10 mouse cellular contexts compared by ENCODE assay signal in genomic region chr4:66828686-66829085, GRCm38 (mm10). TPM values are rescaled to one million over a fixed set of nuclear protein-coding genes. Genes with fewer than 3 reads are reported as not detected.
DNase-seq lines count a peak whose midpoint lies in the region; ATAC-seq and TF ChIP-seq lines count a peak whose summit lies in the region.
"Had no signal": no experiment of that assay in that cellular context is flagged by ENCODE, and none has a peak within 500 bp of the region (broad histone marks: within the 10 kb centered on the region; RNA-seq: fewer than 3 reads in every experiment).

No protein-coding gene starts in this region.

- H3K4me3 ChIP-seq in kidney, embryonic 16.5 days (ENCODE audit: low read length) = no peak overlapping the region
- H3K4me3 ChIP-seq in heart, embryonic 11.5 days (ENCODE audit: low read depth, low read length) = peak overlapping the region; percentile 23
- H3K4me3 ChIP-seq in macrophage (ENCODE audit: inconsistent target) = peak overlapping the region; percentile 86
- no peak overlapping the region for H3K4me3 ChIP-seq in hindbrain, embryonic 13.5 days
- H3K4me3 ChIP-seq in hindbrain, embryonic 16.5 days (ENCODE audit: low read length) = no peak overlapping the region

- CTCF ChIA-PET in Patski (lab: Charles Lee) = interaction anchor here (1.0 kb wide), 1 partner anchor 11 kb away, joined by 4 read pairs; no protein-coding TSS in a partner anchor

- H3K36me3 ChIP-seq in kidney, embryonic 16.5 days (ENCODE audit: insufficient read depth, low read length) = no peaks in the 10 kb centered on the region
- H3K36me3 ChIP-seq in heart, embryonic 11.5 days (ENCODE audit: control insufficient read depth, insufficient read depth, low read length) = no peaks in the 10 kb centered on the region
- H3K36me3 ChIP-seq in macrophage (ENCODE audit: inconsistent target) = no peaks in the 10 kb centered on the region
- no peaks in the 10 kb centered on the region for H3K36me3 ChIP-seq in hindbrain, embryonic 13.5 days
- no peaks in the 10 kb centered on the region for H3K36me3 ChIP-seq in hindbrain, embryonic 16.5 days (ENCODE audit: control insufficient read depth, insufficient read depth, low read length)

- peaks cover 15% of the 10 kb centered on the region; the same call in 1 of the 2 replicates for H3K4me1 ChIP-seq in kidney, embryonic 16.5 days (ENCODE audit: insufficient read depth, low read length)
- 0 out of 2 replicates have a peak, but pooled peaks cover 3% of the 10 kb centered on the region for H3K4me1 ChIP-seq in heart, embryonic 11.5 days (ENCODE audit: control insufficient read depth, insufficient read depth, low read length)
- no peaks in the 10 kb centered on the region for H3K4me1 ChIP-seq in hindbrain, embryonic 13.5 days (replicated peaks)
- H3K4me1 ChIP-seq in hindbrain, embryonic 16.5 days (ENCODE audit: control insufficient read depth, insufficient read depth, low read depth, low read length) = no peaks in the 10 kb centered on the region

- no peak for TF ChIP-seq CTCF in Patski (IDR thresholded peaks at IDR 0.05)

- no peak overlapping the region for H3K27ac ChIP-seq in kidney, embryonic 16.5 days (ENCODE audit: low read length)
- peak overlapping the region; percentile 76 for H3K27ac ChIP-seq in heart, embryonic 11.5 days (ENCODE audit: low read depth, low read length)
- peak overlapping the region; percentile 99 for H3K27ac ChIP-seq in macrophage
- H3K27ac ChIP-seq in hindbrain, embryonic 13.5 days = no peak overlapping the region
- no peak overlapping the region for H3K27ac ChIP-seq in hindbrain, embryonic 16.5 days (ENCODE audit: low read depth, low read length)

- 13% methylated on average over 5 of the region's 5 CpGs for WGBS in kidney, embryonic 16.5 days
- WGBS in heart, embryonic 11.5 days (ENCODE audit: insufficient replicate concordance) = 13% methylated on average over 5 of the region's 5 CpGs
- 0% methylated on average over 5 of the region's 5 CpGs for WGBS in macrophage (ENCODE audit: missing documents)
- 56% methylated on average over 5 of the region's 5 CpGs for WGBS in hindbrain, embryonic 13.5 days
- WGBS in hindbrain, embryonic 16.5 days = 56% methylated on average over 5 of the region's 5 CpGs

- H3K79me2 ChIP-seq in macrophage (ENCODE audit: inconsistent target) = peaks cover 62% of the 10 kb centered on the region

- POLR2A ChIA-PET in Patski (lab: Charles Lee) = interaction anchor here (0.6 kb wide), 2 partner anchors 58 to 201 kb away, joined by 3 to 5 read pairs; no protein-coding TSS in a partner anchor

- H3K27me3 ChIP-seq in kidney, embryonic 16.5 days (ENCODE audit: insufficient read depth, low read length) = no peaks in the 10 kb centered on the region
- H3K27me3 ChIP-seq in Patski = no peaks in the 10 kb centered on the region
- no peaks in the 10 kb centered on the region for H3K27me3 ChIP-seq in heart, embryonic 11.5 days (ENCODE audit: control insufficient read depth, insufficient read depth, low read length)
- no peaks in the 10 kb centered on the region for H3K27me3 ChIP-seq in hindbrain, embryonic 13.5 days
- H3K27me3 ChIP-seq in hindbrain, embryonic 16.5 days (replicated peaks; ENCODE audit: control insufficient read depth, insufficient read depth, low read length) = no peaks in the 10 kb centered on the region

- no peak overlapping the region for H3K9ac ChIP-seq in kidney, embryonic 16.5 days (replicated peaks; ENCODE audit: low read length)
- H3K9ac ChIP-seq in heart, embryonic 11.5 days (ENCODE audit: low read depth, low read length) = no peak overlapping the region
- H3K9ac ChIP-seq in hindbrain, embryonic 13.5 days = no peak overlapping the region
- no peak overlapping the region for H3K9ac ChIP-seq in hindbrain, embryonic 16.5 days (ENCODE audit: low read depth, low read length)

- H3K4me2 ChIP-seq in kidney, embryonic 16.5 days (replicated peaks; ENCODE audit: low read depth, low read length) = no peak overlapping the region
- H3K4me2 ChIP-seq in heart, embryonic 11.5 days = peak overlapping the region; percentile 53
- no peak overlapping the region for H3K4me2 ChIP-seq in hindbrain, embryonic 13.5 days
- H3K4me2 ChIP-seq in hindbrain, embryonic 16.5 days (ENCODE audit: low read length) = no peak overlapping the region

- no peak for DNase-seq in kidney, postnatal 10 days
- peak; percentile 64 for DNase-seq in Patski (ENCODE audit: low read depth, low spot score)
- DNase-seq in cerebellum, adult 8-10 months = no peak
- DNase-seq: gastrocnemius, postnatal 25 days; spleen, adult 18-20 months had no signal

- peak; percentile 69; the same call in 1 of the 2 replicates for ATAC-seq in kidney, embryonic 16.5 days (ENCODE audit: low FRiP score, low TSS enrichment)
- peak; percentile 87 for ATAC-seq in Patski
- ATAC-seq in heart, embryonic 11.5 days (replicated peaks; ENCODE audit: insufficient number of reproducible peaks, low FRiP score, low TSS enrichment) = peak; percentile 41; the same call in 1 of the 2 replicates
- ATAC-seq in hindbrain, embryonic 13.5 days (ENCODE audit: low FRiP score) = no peak
- no peak for ATAC-seq in hindbrain, embryonic 16.5 days

- in situ Hi-C loops in Patski (cut with MboI; ENCODE audit: low pct_unique_long_range_greater_than_20kb) = no loop called here

- no peaks in the 10 kb centered on the region for H3K9me3 ChIP-seq in kidney, embryonic 16.5 days (ENCODE audit: low read length)
- H3K9me3 ChIP-seq in heart, embryonic 11.5 days (replicated peaks; ENCODE audit: control insufficient read depth, low read length) = no peaks in the 10 kb centered on the region
- H3K9me3 ChIP-seq in hindbrain, embryonic 13.5 days = no peaks in the 10 kb centered on the region
- no peaks in the 10 kb centered on the region for H3K9me3 ChIP-seq in hindbrain, embryonic 16.5 days (ENCODE audit: control insufficient read depth, low read length)

RNA-seq across cellular contexts. Expression of gene Tlr4, which starts 1.3 kb away (rescaled TPM):
- 1.6 and 2.0 TPM in 2 replicates for polyA plus RNA-seq in kidney, embryonic 16.5 days (2015; fragmentation: Nextera tagmentation; extraction: Ambion mirVana)
- polyA plus RNA-seq in Patski (2021) = 13.8 TPM
- 1.6 TPM in 2 replicates for polyA plus RNA-seq in heart, embryonic 11.5 days (2014; fragmentation: Nextera tagmentation; extraction: Ambion mirVana)
- 100 to 1,000 TPM in 2 of 26 experiments, 10 to 100 TPM in 23, 1 to 10 TPM in 1; 9.3 to 130 (median 39.1) TPM for total RNA-seq in macrophage (2018; cell fraction: chromatin; rRNA removed)
- total RNA-seq in macrophage (2018; cell fraction: cytosol; rRNA removed) = 100 to 1,000 TPM in 7 of 26 experiments, 10 to 100 TPM in 19; 36.3 to 139 (median 87.9) TPM
- 100 to 1,000 TPM in 8 of 26 experiments, 10 to 100 TPM in 18; 45.3 to 156 (median 73.5) TPM for total RNA-seq in macrophage (2018; cell fraction: nucleus; rRNA removed)
- polyA plus RNA-seq in macrophage (2018) = 66.9 to 77.5 TPM (median 75.6 TPM) in 3 replicates
- polyA plus RNA-seq in hindbrain, embryonic 13.5 days (2015; fragmentation: Nextera tagmentation; extraction: Ambion mirVana) = 0.71 and 0.84 TPM in 2 replicates
- polyA plus RNA-seq in hindbrain, embryonic 16.5 days (2015; fragmentation: Nextera tagmentation; extraction: Ambion mirVana) = 0.66 and 0.95 TPM in 2 replicates

Comparison
In these comparisons a context has a peak if more than half of its experiments do, and no peak if none do; other contexts are left out.
1. ATAC-seq: peak in kidney, embryonic 16.5 days (single experiment), Patski (single experiment) and heart, embryonic 11.5 days (single experiment); none in hindbrain, embryonic 13.5 days (single experiment) and hindbrain, embryonic 16.5 days (single experiment).
2. H3K27ac ChIP-seq: peak in heart, embryonic 11.5 days (single experiment) and macrophage (single experiment); none in kidney, embryonic 16.5 days (single experiment), hindbrain, embryonic 13.5 days (single experiment) and hindbrain, embryonic 16.5 days (single experiment).
3. H3K4me3 ChIP-seq: peak in heart, embryonic 11.5 days (single experiment) and macrophage (single experiment); none in kidney, embryonic 16.5 days (single experiment), hindbrain, embryonic 13.5 days (single experiment) and hindbrain, embryonic 16.5 days (single experiment).